Mouse (Mus musculus) embryonic facial prominence, embryonic 13.5 days (tissue): Measurements from ENCODE around the gene Rap1gds1. TPM values are rescaled to one million over a fixed set of nuclear protein-coding genes. Genes with fewer than 3 reads are reported as not detected.

ENCODE experiments used
- ATAC-seq: fragments of 200-750 bp; cut with Nextera tagmentation; 2 replicates; pipeline ENCODE4 v1.8.0; 2017; ENCODE audit warnings: low read depth; ENCODE audit not compliant: insufficient number of reproducible peaks, insufficient read depth, low FRiP score, low TSS enrichment
- H3K27ac ChIP-seq: fragments of 300-500 bp; sonication (generic); 2 replicates; pipeline ENCODE4 v1.5.1; 2015; ENCODE audit warnings: moderate library complexity, mild to moderate bottlenecking, inconsistent platforms
- H3K27me3 ChIP-seq: fragments of 300-500 bp; sonication (generic); 2 replicates; pipeline ENCODE4 v1.6.1; 2015; ENCODE audit warnings: mild to moderate bottlenecking, inconsistent platforms
- H3K36me3 ChIP-seq: fragments of 300-500 bp; sonication (generic); 2 replicates; pipeline ENCODE4 v1.6.1; 2015; ENCODE audit warnings: mild to moderate bottlenecking, inconsistent platforms
- H3K4me1 ChIP-seq: fragments of 300-500 bp; sonication (generic); 2 replicates; pipeline ENCODE4 v1.6.1; 2015; ENCODE audit warnings: inconsistent platforms
- H3K4me2 ChIP-seq: fragments of 300-500 bp; sonication (generic); 2 replicates; pipeline ENCODE4 v1.6.1; 2015; ENCODE audit warnings: moderate library complexity, mild to moderate bottlenecking, inconsistent platforms
- H3K4me3 ChIP-seq: fragments of 300-500 bp; sonication (generic); 2 replicates; pipeline ENCODE4 v1.5.1; 2015; ENCODE audit warnings: mild to moderate bottlenecking, inconsistent platforms
- H3K9ac ChIP-seq: fragments of 300-500 bp; sonication (generic); 2 replicates; pipeline ENCODE4 v1.6.1; 2015; ENCODE audit warnings: mild to moderate bottlenecking, inconsistent platforms
- H3K9me3 ChIP-seq: fragments of 300-500 bp; sonication (generic); 2 replicates; pipeline ENCODE4 v1.6.1; 2016; ENCODE audit warnings: inconsistent platforms
- WGBS: fragments of 180-500 bp; shearing (Covaris S2); methylation state at CpG from one replicate; pipeline ENCODE4 v1.1.7; 2015; ENCODE audit warnings: mixed read lengths; 5-methylcytosine and 5-hydroxymethylcytosine counted together
- polyA plus RNA-seq: library from polyadenylated mRNA; unstranded; fragments of >200 nt; fragmentation: Nextera tagmentation; extraction: Ambion mirVana; gene quantifications from 2 replicates; pipeline ENCODE4 v1.2.1, GENCODE M21; 2015

Rap1gds1 gene
- polyA plus RNA-seq, 1 experiment from 2014 or later: 59.7 TPM

DNA sequence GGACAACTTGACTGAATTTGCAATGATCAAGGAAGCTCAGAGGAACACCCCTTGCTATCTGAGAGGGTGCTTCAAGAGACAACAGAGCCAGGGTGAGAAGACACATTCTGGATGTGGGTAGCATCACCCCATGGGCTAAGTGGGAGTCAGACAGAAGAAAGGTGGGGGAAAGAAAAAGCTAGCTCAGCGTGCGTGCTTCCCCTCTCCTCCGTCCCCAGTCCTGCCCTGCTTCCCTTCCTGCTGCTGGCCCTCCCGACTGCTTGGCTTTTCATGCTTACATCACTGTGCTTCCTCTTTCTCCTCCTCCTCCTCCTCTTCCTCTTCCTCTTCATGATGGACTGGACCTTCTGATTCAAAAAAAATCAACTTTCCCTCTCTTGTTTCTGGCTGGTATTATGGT is 33.1 kb downstream of the Rap1gds1 start:
- 81% methylated on average over 4 of the region's 4 CpGs for WGBS
- Histone ChIP-seq H3K4me3 (no peak overlapping the region), H3K27ac (no peak overlapping the region), H3K9me3 (0 out of 2 replicates have a peak, but pooled peaks cover 3% of the 10 kb centered on the region), H3K9ac (no peak overlapping the region), H3K4me1 (no peaks in the 10 kb centered on the region; the same call in 1 of the 2 replicates), H3K36me3 (peaks cover 14% of the 10 kb centered on the region), H3K4me2 (no peak overlapping the region), H3K27me3 (no peaks in the 10 kb centered on the region)
- no peak for ATAC-seq

DNA sequence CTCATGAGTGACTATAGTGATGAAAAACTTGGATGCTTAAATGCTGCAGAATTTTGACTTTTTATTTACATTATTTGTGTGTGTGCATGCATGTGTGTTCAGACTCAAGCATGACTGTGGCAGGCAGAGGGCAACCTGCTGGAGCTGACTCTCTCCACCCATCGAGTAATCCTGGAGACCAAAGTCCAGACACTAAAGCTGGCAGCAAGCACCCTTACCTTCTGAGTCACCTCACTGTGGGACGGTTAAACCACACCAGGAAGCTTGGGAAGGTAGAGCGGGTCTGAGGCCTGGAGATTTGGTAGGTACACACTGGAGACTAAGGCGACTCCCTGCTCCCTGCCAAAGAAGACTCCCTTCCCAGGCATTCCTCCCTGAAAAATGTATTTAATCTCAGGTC is 38.0 kb downstream of the Rap1gds1 start:
- WGBS: 80% methylated on average over 4 of the region's 4 CpGs
- Histone ChIP-seq H3K4me3 (no peak overlapping the region), H3K27me3 (no peaks in the 10 kb centered on the region), H3K4me2 (no peak overlapping the region), H3K4me1 (no peaks in the 10 kb centered on the region), H3K9me3 (0 out of 2 replicates have a peak, but pooled peaks cover 3% of the 10 kb centered on the region), H3K27ac (no peak overlapping the region), H3K36me3 (peaks cover 25% of the 10 kb centered on the region), H3K9ac (no peak overlapping the region)
- ATAC-seq: no peak

DNA sequence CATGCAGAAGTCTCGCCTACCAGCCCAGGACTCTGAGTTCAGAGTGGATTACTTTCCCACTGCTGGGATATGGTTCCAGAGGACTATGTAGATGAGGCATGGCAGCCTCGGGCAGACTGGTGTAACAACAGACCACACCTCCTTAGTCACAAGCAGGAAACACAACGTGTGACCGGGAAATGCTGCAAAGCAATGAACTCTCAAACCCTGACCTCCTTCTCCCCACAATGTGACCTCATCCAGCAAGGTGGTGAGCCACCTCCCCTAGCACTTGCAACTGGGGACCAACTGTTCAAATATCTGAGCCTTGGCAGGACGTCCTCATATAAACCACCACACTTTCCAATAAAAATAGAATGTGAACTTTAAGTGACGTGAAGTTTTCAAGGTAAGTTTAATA is 41.8 kb downstream of the Rap1gds1 start:
- H3K4me3 ChIP-seq: no peak overlapping the region
- WGBS: 80% methylated on average over 6 of the region's 6 CpGs
- ATAC-seq: no peak

DNA sequence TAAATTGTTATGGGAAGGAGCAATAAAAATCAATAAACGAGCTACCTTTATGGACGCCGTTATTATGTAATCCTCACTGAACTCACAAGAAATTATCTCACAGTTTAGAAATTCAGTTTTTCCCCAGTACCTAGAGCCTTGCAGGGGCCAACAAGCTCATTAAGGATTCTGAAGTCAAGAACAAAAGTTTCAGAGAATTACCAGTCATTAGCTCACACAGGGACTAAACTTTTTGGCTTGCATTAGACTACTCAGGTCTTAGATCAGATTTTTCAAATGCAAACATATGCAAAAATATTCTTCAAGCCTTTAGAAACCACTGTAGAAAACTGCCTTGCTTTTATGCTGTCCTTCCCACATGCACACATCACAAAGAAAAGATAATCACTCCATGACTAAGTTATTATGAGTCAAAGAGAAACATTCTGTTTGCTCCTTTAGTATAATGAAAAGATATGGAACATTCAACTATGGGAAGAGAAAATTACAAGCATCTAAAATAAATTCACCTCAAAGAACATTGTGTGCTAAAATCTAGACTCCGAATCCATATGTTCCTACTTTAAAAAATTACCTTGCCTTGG is 44.3 kb downstream of the Rap1gds1 start:
- Histone ChIP-seq H3K4me3 (no peak overlapping the region), H3K4me1 (no peaks in the 10 kb centered on the region), H3K36me3 (peaks cover 24% of the 10 kb centered on the region), H3K4me2 (no peak overlapping the region), H3K9ac (no peak overlapping the region), H3K27me3 (no peaks in the 10 kb centered on the region), H3K27ac (no peak overlapping the region), H3K9me3 (no peaks in the 10 kb centered on the region)
- no peak for ATAC-seq
- WGBS: 86% methylated on average over 4 of the region's 4 CpGs

More for the DNA sequence above, 41.8 kb downstream of the Rap1gds1 start:
- H3K9ac ChIP-seq: no peak overlapping the region
- no peaks in the 10 kb centered on the region for H3K4me1 ChIP-seq
- no peaks in the 10 kb centered on the region for H3K27me3 ChIP-seq
- no peak overlapping the region for H3K4me2 ChIP-seq
- no peaks in the 10 kb centered on the region for H3K9me3 ChIP-seq
- no peak overlapping the region for H3K27ac ChIP-seq
- H3K36me3 ChIP-seq: peaks cover 16% of the 10 kb centered on the region

DNA sequence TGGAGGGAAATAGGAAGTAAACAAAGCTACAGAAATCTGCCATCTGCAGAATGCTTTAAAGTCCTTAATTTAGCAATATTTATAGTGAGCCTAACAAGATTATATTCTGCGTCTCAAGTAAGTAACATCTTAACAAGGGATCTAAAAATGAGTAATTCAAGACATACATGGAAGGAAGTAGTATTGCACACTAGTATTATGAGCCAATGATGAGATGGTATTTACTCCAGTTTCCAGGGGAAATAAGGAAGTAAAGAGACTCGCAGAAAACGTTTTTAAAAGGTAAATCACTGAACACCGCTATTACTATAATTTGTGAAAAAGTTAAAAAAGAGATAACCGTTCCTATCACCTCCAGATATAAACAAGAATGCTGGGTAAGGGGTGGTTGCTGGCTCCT is 49.9 kb downstream of the Rap1gds1 start:
- H3K36me3 ChIP-seq: peaks cover 12% of the 10 kb centered on the region
- no peaks in the 10 kb centered on the region for H3K27me3 ChIP-seq
- no peak overlapping the region for H3K4me3 ChIP-seq
- no peak for ATAC-seq
- H3K4me2 ChIP-seq: no peak overlapping the region
- H3K9ac ChIP-seq: no peak overlapping the region
- H3K9me3 ChIP-seq: no peaks in the 10 kb centered on the region
- peaks cover 7% of the 10 kb centered on the region; the same call in 1 of the 2 replicates for H3K4me1 ChIP-seq
- 60% methylated on average over 5 of the region's 5 CpGs for WGBS
- H3K27ac ChIP-seq: no peak overlapping the region

DNA sequence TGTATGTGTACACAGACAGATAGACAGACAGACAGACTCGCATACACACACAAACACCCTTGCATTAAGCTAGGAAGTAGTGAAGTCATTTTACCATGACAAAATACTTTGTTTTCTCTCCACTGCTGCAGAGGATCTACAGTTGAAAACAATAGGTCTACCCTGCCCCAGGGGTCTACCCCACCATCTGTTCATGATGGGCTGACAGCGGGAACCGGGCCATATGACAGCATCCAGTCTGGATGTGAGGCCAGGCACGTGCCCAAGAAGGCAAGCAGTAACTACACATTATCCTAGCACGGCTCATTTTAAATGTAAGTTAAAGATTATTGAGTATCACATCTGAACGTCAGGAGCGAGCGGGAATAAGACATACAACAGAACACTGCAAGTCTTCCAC is 51.4 kb downstream of the Rap1gds1 start:
- peaks cover 7% of the 10 kb centered on the region; the same call in 1 of the 2 replicates for H3K4me1 ChIP-seq
- H3K27me3 ChIP-seq: no peaks in the 10 kb centered on the region
- H3K27ac ChIP-seq: no peak overlapping the region
- H3K36me3 ChIP-seq: peaks cover 12% of the 10 kb centered on the region
- no peaks in the 10 kb centered on the region for H3K9me3 ChIP-seq
- no peak overlapping the region for H3K9ac ChIP-seq
- WGBS: 67% methylated on average over 8 of the region's 8 CpGs
- ATAC-seq: no peak; the same call in 1 of the 2 replicates
- no peak overlapping the region for H3K4me3 ChIP-seq
- H3K4me2 ChIP-seq: no peak overlapping the region

DNA sequence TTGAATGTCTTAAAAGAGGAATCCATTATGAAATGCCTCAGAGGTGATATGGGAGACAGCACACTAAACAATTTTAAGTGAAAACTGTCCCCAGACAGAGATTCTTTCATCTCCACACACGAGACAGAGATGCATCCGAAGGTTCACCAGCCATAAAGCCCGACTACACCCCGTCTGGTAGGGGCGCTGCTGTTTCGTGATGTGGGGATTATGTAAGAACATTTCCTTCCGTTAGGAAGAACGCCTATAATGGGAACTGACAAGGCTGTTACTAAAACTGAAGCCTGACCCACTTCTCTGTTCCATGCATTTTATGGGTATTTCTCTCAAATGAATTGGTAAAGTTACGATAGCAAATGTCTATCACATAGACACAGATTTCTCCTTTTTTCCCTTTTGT is 62.6 kb downstream of the Rap1gds1 start:
- H3K4me2 ChIP-seq: no peak overlapping the region
- WGBS: 81% methylated on average over 9 of the region's 9 CpGs
- H3K4me3 ChIP-seq: no peak overlapping the region
- H3K36me3 ChIP-seq: peaks cover 15% of the 10 kb centered on the region
- no peaks in the 10 kb centered on the region for H3K4me1 ChIP-seq
- ATAC-seq: no peak
- H3K27ac ChIP-seq: no peak overlapping the region
- H3K27me3 ChIP-seq: no peaks in the 10 kb centered on the region
- no peaks in the 10 kb centered on the region for H3K9me3 ChIP-seq
- no peak overlapping the region for H3K9ac ChIP-seq

DNA sequence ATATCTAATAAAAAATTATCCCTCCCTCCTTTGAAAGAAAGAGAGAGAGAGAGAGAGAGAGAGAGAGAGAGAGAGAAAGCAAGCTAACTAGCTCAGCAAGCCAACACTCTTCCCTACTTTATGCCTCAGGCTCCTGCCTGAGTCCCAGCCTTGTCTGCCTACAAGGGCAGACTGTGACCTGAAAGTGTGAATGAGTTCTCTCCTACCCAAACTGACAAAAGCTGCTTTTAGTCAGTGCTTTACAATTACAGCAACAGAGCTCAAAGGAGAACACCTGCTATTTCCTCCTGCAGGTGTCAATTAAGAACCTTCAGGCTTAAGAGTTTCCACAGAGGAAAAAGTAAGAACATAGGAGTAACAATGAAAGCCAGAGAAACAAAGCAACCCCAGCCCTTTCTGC is 69.3 kb downstream of the Rap1gds1 start:
- Histone ChIP-seq H3K36me3 (0 out of 2 replicates have a peak, but pooled peaks cover 6% of the 10 kb centered on the region), H3K9ac (no peak overlapping the region), H3K27me3 (no peaks in the 10 kb centered on the region), H3K4me2 (no peak overlapping the region), H3K27ac (no peak overlapping the region), H3K4me3 (no peak overlapping the region), H3K9me3 (no peaks in the 10 kb centered on the region), H3K4me1 (no peaks in the 10 kb centered on the region)
- no peak for ATAC-seq

DNA sequence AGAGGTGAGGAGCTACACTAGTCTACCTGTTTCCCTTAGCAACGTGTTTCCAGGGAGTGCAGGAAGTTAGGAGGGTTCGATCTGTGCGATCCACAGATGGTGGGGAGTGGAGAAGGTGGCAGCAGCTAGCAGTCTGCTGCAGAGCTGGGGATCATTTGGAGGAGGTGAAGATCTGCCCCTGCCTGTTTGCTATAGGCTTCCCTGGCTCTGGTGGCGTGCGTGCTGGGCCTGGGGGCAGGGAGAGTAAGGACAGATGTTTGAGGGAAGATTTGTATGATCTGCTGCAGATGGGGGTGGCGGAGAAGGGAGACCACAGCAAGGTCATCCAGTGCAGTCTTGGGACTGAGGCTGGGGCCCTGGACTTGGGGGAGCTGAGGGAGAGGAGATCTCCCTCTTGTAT is 72.2 kb downstream of the Rap1gds1 start:
- H3K36me3 ChIP-seq: 0 out of 2 replicates have a peak, but pooled peaks cover 6% of the 10 kb centered on the region
- no peaks in the 10 kb centered on the region for H3K4me1 ChIP-seq
- H3K9ac ChIP-seq: no peak overlapping the region
- H3K27ac ChIP-seq: no peak overlapping the region
- WGBS: 71% methylated on average over 6 of the region's 6 CpGs
- no peak for ATAC-seq
- no peaks in the 10 kb centered on the region for H3K9me3 ChIP-seq
- H3K4me2 ChIP-seq: no peak overlapping the region
- no peak overlapping the region for H3K4me3 ChIP-seq
- H3K27me3 ChIP-seq: no peaks in the 10 kb centered on the region

DNA sequence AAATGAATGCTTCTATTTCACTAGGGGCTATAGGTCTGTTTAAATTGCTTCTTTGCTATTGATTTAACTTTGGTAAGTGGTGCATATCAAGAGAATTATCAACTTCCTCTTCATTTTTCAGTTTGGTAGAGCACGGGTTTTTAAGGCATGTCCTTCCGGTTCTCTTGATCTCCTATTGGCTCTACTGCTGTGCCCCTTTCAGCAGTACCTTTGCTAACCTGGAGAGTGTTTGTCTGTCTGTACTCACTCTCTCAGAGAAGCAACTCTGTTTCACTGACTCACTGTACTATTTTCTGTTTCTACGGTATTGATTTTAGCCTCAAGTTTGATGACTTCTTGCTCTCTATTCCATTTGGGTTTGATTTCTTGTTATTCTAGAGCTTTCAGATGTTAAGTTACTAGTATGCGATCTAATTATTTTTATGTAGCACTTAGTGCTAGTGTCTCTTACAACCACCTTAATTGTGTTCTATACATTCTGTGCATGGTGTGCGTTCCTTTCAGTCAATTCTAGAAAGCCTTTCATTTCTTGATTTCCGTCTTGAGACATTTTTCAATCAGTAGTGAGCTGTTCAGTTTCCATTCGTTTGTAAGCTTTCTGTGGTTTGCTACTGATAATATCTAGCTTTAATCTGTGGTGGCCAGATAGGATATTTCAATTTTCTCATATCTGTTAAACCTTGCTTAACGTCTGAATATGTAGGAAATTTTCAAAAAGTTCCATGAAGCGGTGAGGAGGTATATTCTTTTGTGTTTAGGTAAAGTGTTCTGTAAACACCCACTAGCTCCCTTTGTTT is 74.7 kb downstream of the Rap1gds1 start:
- H3K27ac ChIP-seq: no peak overlapping the region
- peaks cover 22% of the 10 kb centered on the region for H3K36me3 ChIP-seq
- H3K9me3 ChIP-seq: peaks cover 7% of the 10 kb centered on the region; the same call in 1 of the 2 replicates
- ATAC-seq: no peak
- no peaks in the 10 kb centered on the region for H3K27me3 ChIP-seq
- WGBS: 77% methylated on average over 9 of the region's 9 CpGs
- H3K9ac ChIP-seq: no peak overlapping the region
- H3K4me2 ChIP-seq: no peak overlapping the region
- no peaks in the 10 kb centered on the region for H3K4me1 ChIP-seq
- H3K4me3 ChIP-seq: no peak overlapping the region

DNA sequence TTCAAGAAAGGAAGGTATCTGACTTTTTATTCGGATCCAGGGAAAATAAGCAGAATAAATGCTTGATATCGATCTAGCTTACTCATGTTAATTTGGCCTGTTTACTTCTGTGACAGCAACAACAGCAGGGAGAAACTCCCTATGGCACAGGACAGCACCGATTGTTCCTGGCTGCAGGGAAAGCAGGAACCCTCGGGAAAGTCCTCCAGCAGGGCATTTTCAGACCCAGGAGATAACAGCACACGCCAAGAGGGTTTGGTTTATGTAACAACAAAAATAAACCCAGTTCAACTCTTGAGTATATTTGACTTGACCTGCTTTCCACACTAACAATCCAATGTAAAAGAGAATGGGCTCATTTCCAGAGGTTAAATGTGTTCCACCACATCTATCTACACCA is 81.5 kb downstream of the Rap1gds1 start:
- Histone ChIP-seq H3K4me2 (no peak overlapping the region), H3K4me3 (no peak overlapping the region), H3K9me3 (peaks cover 7% of the 10 kb centered on the region; the same call in 1 of the 2 replicates), H3K27ac (no peak overlapping the region), H3K4me1 (no peaks in the 10 kb centered on the region), H3K27me3 (no peaks in the 10 kb centered on the region), H3K9ac (no peak overlapping the region), H3K36me3 (peaks cover 20% of the 10 kb centered on the region)
- no peak for ATAC-seq
- 69% methylated on average over 5 of the region's 5 CpGs for WGBS

DNA sequence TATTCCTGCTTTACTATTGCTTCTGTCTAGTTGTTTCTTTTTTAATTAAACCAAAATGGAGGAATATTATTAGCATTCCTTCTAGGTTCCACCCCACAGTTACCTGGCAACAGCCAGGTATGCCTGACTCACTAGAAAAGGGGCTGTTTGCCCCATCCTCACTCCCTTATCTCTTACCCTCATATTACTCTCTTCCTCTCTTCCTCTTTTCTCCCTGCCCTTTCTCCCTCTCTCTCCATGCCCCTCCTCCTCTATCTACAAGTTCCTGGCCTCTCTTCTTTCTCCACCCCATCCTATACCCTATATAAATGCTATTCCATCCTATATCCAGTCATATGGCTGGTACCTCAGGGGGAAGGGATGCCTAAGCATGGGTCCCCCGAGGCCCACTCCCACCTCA is 83.6 kb downstream of the Rap1gds1 start:
- WGBS: 92% methylated on average over 1 of the region's 1 CpGs
- no peaks in the 10 kb centered on the region for H3K4me1 ChIP-seq
- no peak for ATAC-seq
- no peak overlapping the region for H3K27ac ChIP-seq
- H3K4me2 ChIP-seq: no peak overlapping the region
- peaks cover 16% of the 10 kb centered on the region for H3K36me3 ChIP-seq
- no peaks in the 10 kb centered on the region for H3K27me3 ChIP-seq
- H3K4me3 ChIP-seq: no peak overlapping the region
- no peak overlapping the region for H3K9ac ChIP-seq
- peaks cover 8% of the 10 kb centered on the region for H3K9me3 ChIP-seq
